Mouse (Mus musculus) G1E-ER4 (cell line): ENCODE data around the gene Lyrm7. TPM values are rescaled to one million over a fixed set of nuclear protein-coding genes. Genes with fewer than 3 reads are reported as not detected.

Experiments used
- GATA1 ChIP-seq: IDR thresholded peaks from one replicate; pipeline ENCODE4 v1.8.0; 2012; ENCODE audit warnings: low read length, inconsistent platforms
- polyA plus RNA-seq: library from polyadenylated mRNA; stranded (reverse); fragments of >175 nt; gene quantifications from 2 replicates; pipeline ENCODE4 v1.2.3, GENCODE M21; 2012

Lyrm7 gene
- polyA plus RNA-seq, 1 experiment, result 0.10 TPM

GRCm38 (mm10) chr11:54865330-54866085 is 4.8 kb upstream of the Lyrm7 start:
- no peak for TF ChIP-seq GATA1

- no peak for TF ChIP-seq GATA1
Observed at GRCm38 (mm10) chr11:54862621-54863520, 2.2 kb upstream of the Lyrm7 start.

GRCm38 (mm10) chr11:54861471-54862420 is 1.0 kb upstream of the Lyrm7 start:
- no peak for TF ChIP-seq GATA1

- TF ChIP-seq GATA1, result no peak
Observed at GRCm38 (mm10) chr11:54859322-54860165, 1.2 kb downstream of the Lyrm7 start.

GRCm38 (mm10) chr11:54851656-54852055 is 9.1 kb downstream of the Lyrm7 start:
- no peak for TF ChIP-seq GATA1

GRCm38 (mm10) chr11:54849961-54850758 is 10.6 kb downstream of the Lyrm7 start:
- no peak for TF ChIP-seq GATA1

GRCm38 (mm10) chr11:54845470-54846442 is 15.0 kb downstream of the Lyrm7 start:
- TF ChIP-seq GATA1, result no peak

- no peak for TF ChIP-seq GATA1
Observed at GRCm38 (mm10) chr11:54844959-54845358, 15.8 kb downstream of the Lyrm7 start.

- TF ChIP-seq GATA1, result no peak
Observed at GRCm38 (mm10) chr11:54844424-54844823, 16.3 kb downstream of the Lyrm7 start.

- no peak for TF ChIP-seq GATA1
Observed at GRCm38 (mm10) chr11:54840891-54841290, 19.8 kb downstream of the Lyrm7 start.

GRCm38 (mm10) chr11:54839696-54840095 is 21.0 kb downstream of the Lyrm7 start:
- TF ChIP-seq GATA1, result no peak

GRCm38 (mm10) chr11:54836106-54836505 is 24.6 kb downstream of the Lyrm7 start:
- no peak for TF ChIP-seq GATA1

GRCm38 (mm10) chr11:54834596-54834995 is 26.1 kb downstream of the Lyrm7 start:
- TF ChIP-seq GATA1, result no peak
